Mouse (Mus musculus) inflammation-experienced regulatory T-cells, adult 6 months (primary cell): ENCODE measurements around the gene Esr2. TPM values are rescaled to one million over a fixed set of nuclear protein-coding genes. Genes with fewer than 3 reads are reported as not detected.

Experiments
- ATAC-seq: one replicate; pipeline ENCODE4 v1.8.0; 2017
- polyA plus RNA-seq, 3 experiments: library from polyadenylated mRNA; unstranded; fragments of 100-300 nt; shearing (Covaris generic); gene quantifications; one replicate each; pipeline ENCODE4 v1.2.1; 2017

Gene Esr2
- polyA plus RNA-seq, 3 experiments from 2014 or later = not detected

- no peak for ATAC-seq
These were observed 95.4 kb downstream of the Esr2 start for GRCm38 (mm10) chr12:76081557-76082211.

- ATAC-seq = no peak
These were observed 96.0 kb downstream of the Esr2 start for GRCm38 (mm10) chr12:76080876-76081556.

GRCm38 (mm10) chr12:76073981-76074380 lies 103.1 kb downstream of the Esr2 start:
- no peak for ATAC-seq

- ATAC-seq = no peak
These were observed 103.8 kb downstream of the Esr2 start for GRCm38 (mm10) chr12:76073066-76073826.

- no peak for ATAC-seq
These were observed 104.9 kb downstream of the Esr2 start for GRCm38 (mm10) chr12:76071935-76072849.

Other genes starting within 250 kb of the Esr2 start
- gene Tex21, start 69.5 kb upstream of the Esr2 start, polyA plus RNA-seq = not detected
- 10 to 100 TPM; 25.9 to 29.2 (median 29.0) TPM for gene Mthfd1, start 78.0 kb upstream of the Esr2 start, polyA plus RNA-seq
- 1 to 10 TPM; 1.6 to 4.6 (median 3.1) TPM for gene Akap5, start 147.6 kb upstream of the Esr2 start, polyA plus RNA-seq
- gene Zbtb25, start 192.3 kb upstream of the Esr2 start, polyA plus RNA-seq = 10 to 100 TPM in 2 of 3 experiments, 1 to 10 TPM in 1; 7.2 to 17.0 (median 16.5) TPM
- gene Zbtb1, start 193.0 kb upstream of the Esr2 start, polyA plus RNA-seq = 10 to 100 TPM; 20.2 to 26.2 (median 25.2) TPM
- gene Hspa2, start 226.9 kb upstream of the Esr2 start, polyA plus RNA-seq = 1 to 10 TPM; 2.6 to 5.7 (median 3.4) TPM
- gene Ppp1r36, start 240.3 kb upstream of the Esr2 start, polyA plus RNA-seq = not detected